Mouse (Mus musculus) yolk sac, embryonic 10.5 days (tissue): Measurements from ENCODE around the gene Sik2.
A peak's percentile ranks its signal among the peaks of the same experiment; 100 is the strongest.

Experiments used
- DNase-seq: peaks from one replicate; pipeline ENCODE4 v3.0.0-alpha.2; 2017; ENCODE audit warnings: low spot score

The Sik2 gene

DNA sequence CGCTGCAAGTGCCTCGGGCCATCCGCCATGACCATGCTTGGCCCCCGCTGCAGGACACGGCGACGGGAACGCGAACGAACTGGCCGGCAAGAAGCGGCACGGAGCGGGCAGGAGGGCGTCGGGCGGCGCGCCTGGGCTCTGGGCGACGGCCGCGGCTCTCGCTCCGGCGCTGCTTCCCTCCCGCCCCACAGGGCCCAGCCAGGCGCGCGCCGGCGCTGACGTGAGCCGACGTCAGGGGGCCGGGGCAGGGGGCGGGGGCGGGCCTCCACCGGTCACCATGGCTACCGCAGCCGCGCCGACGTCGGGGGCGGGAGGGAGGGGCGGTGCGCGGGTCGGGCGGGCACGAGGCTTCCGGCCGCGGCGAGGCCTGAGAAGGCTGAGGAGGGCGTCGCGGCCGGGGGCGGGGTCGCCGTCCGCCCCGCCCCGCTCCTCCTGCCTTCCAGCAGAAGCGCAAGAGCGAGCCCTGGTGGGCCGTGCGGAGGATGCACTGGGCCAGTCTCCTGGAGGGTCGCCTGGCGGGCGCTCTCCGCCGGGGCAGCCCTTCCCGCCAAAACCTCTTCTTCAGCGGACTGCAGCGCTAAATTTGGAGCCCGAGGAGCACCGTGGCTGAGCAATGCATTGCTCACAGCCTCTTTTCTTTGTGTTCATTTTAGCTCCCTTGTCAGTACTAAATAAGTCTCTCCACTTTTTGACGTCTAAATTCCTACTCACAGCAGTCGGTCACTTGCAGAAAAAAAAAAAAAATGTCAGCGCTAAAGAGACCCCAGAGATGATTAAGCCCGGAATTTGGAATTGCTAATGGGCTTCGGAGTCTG lies at the start of gene Sik2:
TSS of gene Sik2 (minus strand) at position 233 of the 815 bp plus-strand sequence.
- peak; percentile 94 for DNase-seq

DNA sequence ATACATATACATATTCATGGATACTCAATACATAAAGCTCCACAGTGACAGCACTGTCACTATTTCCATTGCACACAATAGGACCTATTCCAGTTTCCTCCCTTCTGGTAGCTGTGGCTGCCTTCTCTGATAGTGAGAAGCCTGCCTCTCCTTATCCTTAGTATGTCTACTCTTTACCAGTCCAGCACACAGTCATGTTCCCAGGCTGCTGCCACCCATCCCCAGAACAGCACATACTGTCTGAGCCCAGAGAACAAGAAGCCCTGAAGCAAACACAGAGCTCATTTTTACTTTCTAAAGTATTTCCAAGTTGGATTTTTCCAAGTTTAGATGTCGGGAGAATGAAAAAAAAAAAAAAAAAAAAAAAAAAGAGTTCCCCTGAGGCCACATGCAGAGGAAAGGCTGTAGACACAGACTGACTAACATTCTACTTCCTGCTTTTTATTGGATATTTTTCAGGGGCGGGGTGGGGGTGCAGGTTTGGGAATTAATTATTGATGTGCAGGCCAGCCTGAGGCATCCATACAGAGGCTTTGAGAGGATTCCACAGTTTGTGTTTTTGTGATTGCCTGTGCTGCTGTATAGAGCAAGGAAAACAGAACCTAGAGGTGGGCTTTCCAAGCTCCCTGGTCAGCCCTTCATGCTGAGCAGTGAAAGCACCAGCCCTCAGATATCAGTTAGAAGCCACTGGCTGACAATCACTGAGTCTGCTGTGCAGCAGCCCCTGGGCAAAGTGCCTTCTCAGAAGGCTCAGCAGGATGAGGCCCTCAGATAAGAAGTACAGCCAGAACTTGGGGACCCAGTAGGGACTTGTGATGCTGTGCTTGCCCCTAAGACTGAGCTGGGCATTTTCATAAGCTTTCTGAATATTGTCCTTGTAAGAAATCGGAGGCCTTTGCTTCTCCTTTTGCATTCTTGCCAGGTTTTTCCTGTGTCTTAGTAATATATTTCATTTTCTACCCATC lies 47.8 kb upstream of the Sik2 start:
- DNase-seq = no peak

- no peak for DNase-seq
Measured at GRCm38 (mm10) chr9:51052180-51052579, 43.3 kb upstream of the Sik2 start.

GRCm38 (mm10) chr9:51042136-51042535 lies 33.3 kb upstream of the Sik2 start:
- DNase-seq = no peak

GRCm38 (mm10) chr9:51041491-51041980 lies 32.7 kb upstream of the Sik2 start:
- no peak for DNase-seq

DNA sequence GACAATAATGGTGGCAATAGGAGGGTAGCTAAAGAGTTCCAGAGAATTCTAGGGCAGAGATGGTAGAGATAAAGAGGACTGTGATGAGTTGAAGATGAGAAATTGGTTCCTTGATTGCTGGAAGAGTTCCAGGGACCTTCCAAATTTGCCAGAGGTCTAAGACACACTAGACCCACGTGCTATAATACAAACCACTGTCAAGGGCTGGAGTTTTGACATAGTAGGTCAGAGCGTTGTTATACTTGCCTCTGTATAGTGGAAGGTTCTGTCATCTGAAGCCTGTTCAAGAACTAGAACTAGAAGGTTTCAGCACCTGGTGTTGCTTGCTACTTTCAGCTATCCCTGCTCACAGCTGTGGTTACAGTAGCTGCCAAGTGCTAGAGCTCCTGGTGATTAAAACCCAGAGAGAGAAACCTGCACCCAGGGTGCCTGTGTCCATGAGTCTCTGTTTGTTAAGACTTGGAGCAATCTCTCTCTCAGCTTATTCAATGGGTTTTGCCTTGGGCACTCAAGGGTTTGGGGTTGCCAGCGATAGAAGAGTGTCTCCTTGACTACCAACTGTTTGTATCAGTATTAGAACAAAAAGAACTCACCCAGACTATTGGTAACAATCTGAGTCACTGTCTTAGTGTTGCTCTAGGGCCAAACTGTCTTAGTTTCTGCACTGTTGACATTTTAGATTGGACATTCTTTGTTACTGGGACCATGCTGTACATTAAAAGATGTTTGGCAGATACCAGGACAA lies 24.1 kb upstream of the Sik2 start:
- no peak for DNase-seq

DNA sequence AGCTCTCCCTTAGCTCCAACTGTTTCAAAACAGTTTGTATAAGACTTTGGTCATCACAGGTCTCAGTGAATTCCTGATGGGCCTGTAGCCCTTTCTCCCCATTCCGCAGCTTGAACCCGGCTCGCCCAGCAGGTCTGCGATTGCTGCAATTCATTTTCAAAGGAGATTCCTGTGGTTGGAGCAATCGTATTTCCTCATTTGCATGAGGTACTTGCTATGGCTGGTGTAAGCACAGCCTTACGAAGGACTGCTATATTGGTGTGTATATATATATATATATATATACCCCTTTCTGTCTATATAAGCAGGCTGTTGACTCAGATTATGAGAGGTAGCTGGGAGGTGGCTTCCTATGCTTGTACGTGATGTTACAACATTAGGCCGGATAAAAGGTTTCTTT lies 23.4 kb upstream of the Sik2 start:
- no peak for DNase-seq

DNA sequence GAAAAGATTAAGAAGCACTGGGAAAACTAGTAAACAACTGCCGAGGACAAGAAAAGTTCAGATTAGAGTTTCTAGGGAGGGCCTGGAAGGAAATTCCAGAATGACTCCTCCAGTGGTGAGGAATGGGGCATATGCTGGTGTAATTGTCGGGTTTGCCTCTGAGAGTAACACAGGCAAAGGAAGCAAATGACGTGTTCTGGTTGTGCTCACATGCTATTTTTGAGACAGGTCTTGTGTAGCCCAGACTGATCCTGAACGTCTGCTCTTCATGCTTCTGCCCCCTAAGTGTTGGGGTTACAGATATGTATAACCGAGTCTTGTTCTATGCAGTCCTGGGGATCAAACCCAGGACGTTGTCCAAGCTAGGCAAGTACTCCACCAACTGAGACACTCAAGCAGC lies 22.7 kb upstream of the Sik2 start:
- DNase-seq = no peak

DNA sequence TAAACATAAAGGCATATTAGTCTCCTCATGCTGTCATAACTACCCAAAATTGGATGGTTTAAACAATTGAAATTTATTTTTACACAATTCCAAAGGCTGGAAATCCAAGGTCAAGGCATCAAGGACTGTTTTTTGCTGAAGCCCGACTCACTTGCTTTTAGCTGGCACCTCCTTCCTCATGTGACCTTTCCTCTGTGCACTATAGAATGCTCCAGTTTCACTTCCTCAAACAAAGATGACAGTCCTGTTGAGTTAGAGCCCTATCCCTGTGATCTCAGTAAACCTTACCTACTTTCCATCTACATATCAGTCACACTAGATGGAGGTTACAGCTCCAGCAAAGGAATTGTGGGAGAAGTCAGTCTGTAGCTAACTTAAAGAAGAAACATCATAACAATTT lies 21.3 kb upstream of the Sik2 start:
- no peak for DNase-seq

GRCm38 (mm10) chr9:51026952-51027351 lies 18.1 kb upstream of the Sik2 start:
- no peak for DNase-seq

- DNase-seq = no peak
Measured at GRCm38 (mm10) chr9:51021123-51021795, 12.4 kb upstream of the Sik2 start.

DNA sequence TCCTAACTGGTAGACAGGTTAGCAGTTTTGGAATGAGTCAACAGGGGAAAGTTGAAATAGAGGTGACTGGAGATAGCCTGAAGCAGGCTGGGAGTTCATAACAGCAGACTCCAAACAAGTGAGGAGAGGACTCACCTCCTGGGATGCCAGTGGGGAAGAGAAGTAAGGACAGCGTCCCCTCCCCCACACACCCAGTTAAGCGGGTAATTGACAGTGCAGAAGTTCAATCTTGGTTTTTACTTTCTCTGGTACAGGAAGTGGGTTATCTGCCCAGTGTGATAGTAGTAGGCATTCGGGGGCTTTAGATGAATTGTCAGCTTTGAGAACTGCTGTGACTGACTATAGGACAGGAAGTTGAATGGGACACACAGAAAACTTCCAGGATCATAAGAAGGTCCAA lies 11.5 kb upstream of the Sik2 start:
- DNase-seq = no peak

GRCm38 (mm10) chr9:51019670-51020069 lies 10.8 kb upstream of the Sik2 start:
- no peak for DNase-seq

GRCm38 (mm10) chr9:51015732-51016131 lies 6.9 kb upstream of the Sik2 start:
- DNase-seq = no peak

DNA sequence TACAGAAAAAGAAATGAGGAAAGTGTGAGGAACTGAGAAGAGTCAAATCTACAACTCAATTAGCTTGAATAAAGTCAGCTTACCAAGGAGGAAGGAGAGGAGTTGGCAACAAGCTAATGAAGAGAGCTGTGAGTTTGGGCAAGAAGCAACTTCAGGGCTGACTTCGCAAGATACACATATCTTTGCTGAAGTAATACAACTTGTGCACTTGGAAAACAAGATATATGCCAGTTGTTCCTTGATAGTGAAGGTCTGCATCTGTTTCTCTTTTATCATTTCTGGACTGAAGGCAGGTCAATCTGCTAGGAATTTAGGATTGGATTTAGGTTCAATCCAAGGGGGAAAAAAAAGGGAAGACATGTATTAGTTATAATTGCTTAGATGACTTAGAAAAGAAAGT lies 4.8 kb upstream of the Sik2 start:
- DNase-seq = no peak

GRCm38 (mm10) chr9:51009656-51009950 lies 730 bp upstream of the Sik2 start:
- DNase-seq = no peak

DNA sequence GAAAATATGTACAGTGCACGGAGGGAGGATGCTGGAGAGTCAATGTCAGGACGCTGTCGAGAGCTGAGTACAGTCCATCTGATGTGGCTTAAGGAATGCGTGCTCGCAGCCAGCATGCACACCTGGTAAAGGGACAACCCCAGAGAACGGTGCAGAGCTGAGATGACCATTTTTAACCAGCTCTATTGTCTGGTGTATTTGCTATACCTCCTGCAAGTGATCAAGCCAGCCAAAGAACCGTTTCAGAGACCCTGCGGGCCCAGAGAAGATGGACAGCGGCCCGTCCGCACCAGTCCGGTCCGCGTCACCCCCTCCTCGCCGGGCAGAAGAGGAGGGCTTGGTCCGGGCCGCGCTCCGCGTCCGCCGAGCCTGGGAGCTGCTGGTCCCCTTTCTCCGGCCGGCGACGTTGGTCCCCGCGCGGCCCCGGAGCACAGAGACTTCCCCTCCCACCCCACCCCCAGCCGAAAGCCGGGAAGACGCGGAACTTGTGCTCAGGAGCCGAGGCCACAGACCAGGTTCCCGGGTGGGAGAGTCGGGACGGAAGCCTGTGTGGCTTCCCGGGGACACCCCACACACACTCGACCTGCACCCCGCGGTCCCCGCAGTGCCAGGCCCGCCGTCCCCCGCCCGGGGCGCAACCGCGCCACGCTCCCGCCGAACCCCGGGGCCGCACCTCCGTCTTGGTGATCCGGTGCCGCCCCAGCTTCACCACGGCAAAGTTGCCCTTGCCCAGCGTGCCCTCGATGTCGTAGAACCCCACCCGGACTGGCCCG lies 619 bp downstream of the Sik2 start:
- DNase-seq = peak; percentile 61

- no peak for DNase-seq
Measured at GRCm38 (mm10) chr9:51007726-51008067, 1.2 kb downstream of the Sik2 start.

DNA sequence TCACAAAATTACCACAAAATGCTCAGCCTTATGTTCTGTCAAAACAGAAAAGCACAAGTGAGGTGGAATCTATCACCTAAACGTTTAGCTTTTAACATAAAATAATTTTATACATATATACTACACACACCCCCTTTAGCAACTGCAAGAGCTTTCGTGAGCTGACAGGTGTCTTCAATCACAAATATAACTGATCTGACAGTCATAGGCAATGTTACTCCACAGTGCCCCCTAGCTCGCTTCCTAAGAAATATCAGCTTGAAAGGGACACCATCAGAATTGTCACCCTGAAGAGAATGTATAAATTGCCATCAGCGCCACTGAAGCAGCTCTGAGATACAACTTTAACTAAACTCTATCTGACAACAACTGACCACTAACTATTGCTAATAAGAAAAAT lies 2.0 kb downstream of the Sik2 start:
- peak; percentile 38 for DNase-seq

DNA sequence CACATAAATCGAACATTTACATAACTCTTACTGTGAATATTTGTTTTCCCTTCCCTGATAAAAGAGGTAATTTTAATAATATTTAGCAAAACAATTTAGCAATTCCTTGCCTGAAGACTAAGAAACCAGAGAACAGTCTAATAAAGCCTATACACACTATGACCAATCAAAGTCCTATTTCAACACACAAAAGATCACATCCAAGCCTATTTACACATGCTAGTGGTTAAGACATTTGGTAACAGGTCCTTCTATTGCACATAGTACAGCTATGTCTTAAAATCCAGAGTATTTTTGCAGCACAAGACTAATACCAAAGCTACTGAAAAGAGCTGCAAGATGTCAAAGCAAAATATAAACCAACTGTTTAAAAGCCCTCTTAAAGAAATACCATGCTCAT lies 4.8 kb downstream of the Sik2 start:
- no peak for DNase-seq

DNA sequence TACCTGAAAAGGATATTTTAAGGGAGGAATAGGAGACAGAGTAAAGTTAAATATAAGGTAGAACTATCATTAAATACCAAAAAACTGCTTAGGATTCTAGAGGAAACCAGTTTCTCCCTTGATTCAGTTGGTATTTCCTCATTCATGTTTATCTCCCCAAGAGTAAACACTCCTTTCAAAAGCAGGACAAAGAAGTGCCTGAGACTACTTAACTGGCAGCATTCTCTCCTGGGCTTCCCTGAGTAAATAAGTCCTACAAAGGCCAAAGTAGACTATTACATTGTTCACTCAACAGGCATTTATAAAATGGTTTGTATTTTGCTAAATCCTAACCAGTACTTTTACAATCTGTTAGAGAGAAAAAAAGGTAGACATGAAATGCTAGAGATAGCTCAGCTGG lies 22.2 kb downstream of the Sik2 start:
- no peak for DNase-seq
